Mouse (Mus musculus) megakaryocyte, embryonic 14.5 days (primary cell): ENCODE measurements around the gene Fam162b.

ENCODE experiments used
- FLI1 ChIP-seq: IDR thresholded peaks from 2 replicates; pipeline ENCODE4 v1.6.1; 2012; ENCODE audit warnings: low read length, inconsistent platforms, mixed read lengths
- GATA1 ChIP-seq: IDR thresholded peaks from 3 replicates; pipeline ENCODE4 v1.6.1; 2012; ENCODE audit warnings: mixed read lengths, low read length, inconsistent platforms, borderline replicate concordance

GRCm38 (mm10) chr10:51613421-51613820, 23.1 kb upstream of the Fam162b start:
- TF ChIP-seq FLI1 (no peak), GATA1 (no peak)
